Mouse (Mus musculus): ENCODE results near the gene Defb25.

GRCm38 (mm10) chr2:152601275-152601960, 21.4 kb downstream of the Defb25 start:
- no peak for TF ChIP-seq POLR2A (IDR thresholded peaks at IDR 0.05; ENCODE audit: extremely low read depth, insufficient read depth, low read length)
- no peak for TF ChIP-seq CTCF (IDR thresholded peaks at IDR 0.05; ENCODE audit: extremely low read depth, insufficient read depth, low read length)
